Mouse (Mus musculus) cortical plate, adult 2 months (tissue): ENCODE results near the gene Spata32.

ENCODE experiments used
- CTCF ChIP-seq: fragments of 200-500 bp; IDR thresholded peaks from 2 replicates; pipeline ENCODE4 v1.5.1; 2011; ENCODE audit warnings: mild to moderate bottlenecking, control low read depth, low read length; ENCODE audit not compliant: insufficient read depth; ENCODE audit errors: extremely low read depth
- POLR2A ChIP-seq: fragments of 200-500 bp; IDR thresholded peaks from 2 replicates; pipeline ENCODE4 v1.6.1; 2011; ENCODE audit warnings: mild to moderate bottlenecking, low read length, control low read depth; ENCODE audit not compliant: insufficient read depth; ENCODE audit errors: extremely low read depth

- TF ChIP-seq POLR2A = no peak
- no peak for TF ChIP-seq CTCF
These were observed 22.5 kb upstream of the Spata32 start for GRCm38 (mm10) chr11:103240740-103241139.
